Mouse (Mus musculus) lung, postnatal 25 days (tissue): ENCODE results near the gene Cdca7l.
"Not testable (repeated sequence)": the region's sequence is repeated elsewhere in the genome, so short reads cannot be mapped to it uniquely, and the experiment has no call there.

Experiments used
- DNase-seq: peaks from one replicate; pipeline ENCODE4 v3.0.0; 2022; ENCODE audit warnings: low spot score

Gene Cdca7l

DNA sequence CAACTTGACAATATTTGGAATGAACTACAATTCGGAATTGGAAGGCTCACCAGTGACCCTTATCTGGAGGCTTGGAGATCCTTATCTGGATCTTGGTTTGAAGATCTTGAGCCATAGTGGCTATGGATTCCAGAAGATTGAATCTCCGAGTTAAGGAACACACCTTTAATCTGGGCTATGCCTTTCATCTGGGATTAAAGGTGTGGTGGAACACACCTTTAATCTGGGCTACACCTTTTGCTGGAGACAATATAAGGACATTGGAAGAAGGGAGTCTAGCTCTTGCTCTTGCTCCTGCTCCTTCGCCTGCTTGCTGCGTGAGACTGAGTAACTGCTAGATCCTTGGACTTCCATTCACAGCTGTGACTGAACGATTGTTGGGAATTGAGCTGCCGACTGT, at the start of gene Cdca7l:
Gene Cdca7l, plus strand, starts transcription at position 301 of the 400 bp plus-strand sequence.
- not testable (repeated sequence) for DNase-seq

DNA sequence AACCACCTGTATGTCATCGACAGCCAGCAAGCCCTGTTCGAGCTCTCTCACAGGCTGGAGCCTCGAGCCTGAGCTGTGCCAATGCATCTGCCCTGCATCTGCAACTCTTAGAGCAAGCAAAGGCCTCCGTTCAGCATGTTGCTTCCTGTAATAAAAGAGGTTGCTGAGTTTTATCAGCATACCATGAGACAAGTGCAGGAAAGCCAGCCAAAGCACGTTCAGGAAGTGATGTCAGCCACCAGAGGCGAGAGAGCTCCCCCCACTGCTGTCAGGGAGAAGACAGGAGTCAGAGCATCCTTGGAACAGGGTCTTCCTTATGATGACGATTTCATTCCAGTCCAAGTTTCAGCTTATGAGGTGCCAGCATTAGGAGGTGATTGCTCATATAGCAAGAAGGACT, 48.1 kb upstream of the Cdca7l start:
- DNase-seq = peak; percentile 46

DNA sequence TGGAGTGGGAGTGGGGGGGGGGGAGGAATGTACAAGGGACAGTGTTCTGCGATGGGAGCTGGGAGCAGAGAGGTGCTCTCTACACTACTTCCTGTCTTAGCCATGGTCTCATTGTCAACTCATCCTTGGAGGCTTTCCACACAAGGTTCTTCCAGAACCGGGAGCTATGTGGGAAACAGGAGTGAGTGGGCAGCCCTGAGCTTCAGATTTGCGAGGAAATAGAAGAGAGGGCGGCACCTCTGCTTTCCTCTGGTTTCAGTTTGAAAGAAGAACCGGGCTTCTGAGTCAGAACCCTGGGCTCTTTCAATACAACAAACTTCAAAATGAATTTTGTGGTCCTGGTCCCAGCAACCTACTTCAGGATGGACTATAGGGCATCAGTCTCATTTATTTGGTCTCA, 43.7 kb upstream of the Cdca7l start:
- DNase-seq = no peak

DNA sequence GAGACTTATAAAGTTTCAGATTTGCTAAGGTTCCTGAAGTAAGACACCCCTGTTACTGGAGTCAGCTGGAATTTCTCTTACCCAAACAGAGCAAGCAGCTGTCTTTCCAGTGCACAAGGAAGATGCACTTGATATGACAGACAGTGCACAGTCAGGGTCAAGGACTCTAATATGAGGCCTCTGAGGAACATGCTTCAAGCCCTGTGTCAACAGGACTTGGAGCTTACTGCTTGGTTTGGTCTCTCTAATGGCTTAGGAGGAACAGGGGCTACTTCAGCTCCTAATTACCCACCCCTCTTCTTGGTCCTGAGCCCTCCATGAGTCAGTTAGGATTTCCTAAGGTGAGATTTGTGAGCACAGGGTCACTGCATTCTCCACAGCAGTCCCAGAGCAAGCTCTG, 43.2 kb upstream of the Cdca7l start:
- no peak for DNase-seq

DNA sequence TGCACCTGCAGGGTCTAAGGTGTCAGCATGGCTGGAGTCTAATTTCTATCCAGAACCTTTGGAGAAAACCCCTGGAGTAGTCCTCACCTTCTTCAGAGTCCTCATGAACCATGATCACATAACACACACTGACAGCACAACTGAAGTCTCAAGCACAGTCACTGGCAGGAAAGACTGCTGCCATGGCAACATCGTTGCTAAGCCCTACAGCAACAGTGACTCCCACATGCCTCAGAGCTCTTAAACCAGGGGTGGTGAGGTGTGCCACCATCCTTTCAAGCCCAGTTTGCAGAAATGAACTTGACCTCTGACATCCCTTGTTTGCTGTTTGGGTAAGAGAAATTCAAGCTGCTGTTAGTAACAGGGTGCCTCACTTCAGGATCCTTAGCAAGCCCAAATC, 42.4 kb upstream of the Cdca7l start:
- DNase-seq = peak; percentile 55

DNA sequence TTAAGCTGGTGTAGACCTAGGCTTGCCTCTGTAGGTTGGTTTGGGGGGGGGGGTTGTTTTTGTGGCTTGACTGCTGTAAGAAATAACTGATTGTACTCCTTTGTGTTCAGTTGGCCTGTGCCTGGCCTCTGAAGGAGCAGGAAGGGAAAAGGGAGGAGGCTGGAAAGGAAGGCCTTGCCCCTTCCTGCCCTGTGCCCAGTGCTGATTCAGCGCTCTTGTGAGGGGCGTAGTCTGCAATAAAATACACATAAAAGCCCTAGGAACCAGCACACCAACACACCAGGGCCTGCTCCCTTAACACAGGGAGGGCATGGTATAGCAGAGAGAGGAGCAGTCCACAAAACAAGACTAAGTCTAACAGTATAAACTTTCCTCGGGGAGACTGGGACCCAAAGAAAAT, 40.8 kb upstream of the Cdca7l start:
- DNase-seq = peak; percentile 69

DNA sequence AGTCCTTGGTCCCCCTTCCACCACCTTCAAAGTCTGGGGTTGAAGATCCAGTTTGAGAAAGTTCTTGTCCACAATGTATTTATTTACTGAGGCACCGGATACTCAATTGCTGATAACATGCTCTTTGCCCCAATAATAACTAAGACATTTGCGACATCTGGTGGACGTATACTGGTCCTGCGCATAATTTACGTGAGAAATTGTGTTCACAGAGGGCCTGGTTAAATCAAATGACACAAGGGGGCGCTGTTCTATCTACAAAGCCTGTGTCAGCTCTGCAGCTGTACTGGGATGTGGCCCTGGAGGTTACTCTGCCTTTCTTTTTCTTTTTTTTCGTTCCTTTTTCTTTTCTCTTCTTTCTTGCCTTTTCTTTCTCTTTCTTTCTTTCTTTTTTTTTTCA, 39.2 kb upstream of the Cdca7l start:
- DNase-seq = peak; percentile 87

DNA sequence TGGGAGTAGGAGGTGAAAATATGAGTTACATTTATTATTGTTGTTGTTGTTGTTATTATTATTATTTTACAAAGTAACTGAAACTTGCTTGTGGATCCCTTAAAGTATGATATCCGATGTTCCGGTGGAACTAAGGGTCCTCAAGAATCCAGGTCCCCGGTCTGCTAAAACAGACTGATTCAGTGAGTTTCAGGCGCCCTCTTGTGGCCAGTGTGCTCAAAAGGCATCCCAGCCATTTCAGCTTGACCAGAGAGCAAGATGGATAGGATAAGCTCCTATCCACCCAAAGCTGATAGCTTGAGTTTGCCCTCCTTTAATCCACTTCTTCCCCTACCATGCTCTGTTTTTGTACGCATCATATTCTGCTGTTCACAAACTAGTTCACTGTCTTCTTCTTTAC, 35.0 kb upstream of the Cdca7l start:
- DNase-seq = peak; percentile 62

DNA sequence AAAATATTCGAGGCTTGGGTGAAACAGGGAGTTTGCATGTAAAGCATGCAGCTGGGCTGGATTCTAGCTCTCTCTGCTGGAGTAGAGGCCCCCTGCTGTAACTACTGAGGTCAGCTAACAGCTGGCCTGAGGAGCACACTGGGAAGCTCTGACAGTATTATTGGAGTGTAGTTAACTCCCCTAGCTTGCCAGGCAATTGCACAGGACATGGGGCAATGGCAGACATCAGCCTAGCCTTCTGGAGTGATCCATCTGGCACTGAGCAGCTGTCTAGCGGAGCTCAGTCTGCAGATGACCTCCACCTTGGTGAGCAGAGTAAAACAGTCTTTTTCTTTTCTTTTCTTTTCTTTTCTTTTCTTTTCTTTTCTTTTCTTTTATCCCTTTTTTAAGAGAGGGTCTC, 33.9 kb upstream of the Cdca7l start:
- DNase-seq = no peak

DNA sequence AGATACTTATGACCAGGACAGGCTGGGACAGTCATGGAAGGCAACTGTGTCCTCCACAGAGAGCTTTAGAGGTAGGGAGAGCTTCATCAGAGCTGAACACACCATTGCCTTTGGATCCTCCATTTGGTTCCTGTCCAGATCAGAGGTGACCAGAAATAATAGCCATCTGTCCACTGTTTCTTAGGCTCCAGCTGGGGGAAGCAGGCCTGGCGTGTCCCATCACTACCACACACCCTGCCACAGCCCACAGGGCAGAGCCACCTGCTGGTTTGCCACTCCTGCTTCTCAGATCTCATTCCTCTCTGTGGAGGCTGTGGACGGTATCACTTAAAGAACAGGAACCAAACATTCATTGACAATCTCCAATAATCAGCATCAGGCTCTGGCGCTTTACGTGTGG, 32.9 kb upstream of the Cdca7l start:
- no peak for DNase-seq

DNA sequence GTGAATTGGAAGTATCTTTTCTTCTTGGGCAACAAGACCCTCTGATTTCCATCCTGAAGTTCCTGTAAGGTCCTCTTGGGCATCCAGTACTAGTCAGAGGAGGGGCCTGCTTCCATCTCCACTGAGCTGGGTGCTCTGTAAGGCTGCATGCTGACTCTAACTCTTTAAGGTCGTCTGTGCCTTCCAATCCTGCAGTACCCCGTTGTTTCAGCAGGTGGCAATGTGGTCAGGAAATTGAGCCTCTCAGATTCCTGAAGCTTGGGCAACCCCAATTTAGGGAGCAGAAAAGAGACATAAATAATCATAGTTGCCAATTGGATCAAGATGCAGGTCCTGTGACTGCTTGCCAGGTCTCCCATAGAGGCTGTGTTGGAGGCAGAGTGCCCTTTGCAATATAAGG, 31.5 kb upstream of the Cdca7l start:
- DNase-seq = peak; percentile 53

DNA sequence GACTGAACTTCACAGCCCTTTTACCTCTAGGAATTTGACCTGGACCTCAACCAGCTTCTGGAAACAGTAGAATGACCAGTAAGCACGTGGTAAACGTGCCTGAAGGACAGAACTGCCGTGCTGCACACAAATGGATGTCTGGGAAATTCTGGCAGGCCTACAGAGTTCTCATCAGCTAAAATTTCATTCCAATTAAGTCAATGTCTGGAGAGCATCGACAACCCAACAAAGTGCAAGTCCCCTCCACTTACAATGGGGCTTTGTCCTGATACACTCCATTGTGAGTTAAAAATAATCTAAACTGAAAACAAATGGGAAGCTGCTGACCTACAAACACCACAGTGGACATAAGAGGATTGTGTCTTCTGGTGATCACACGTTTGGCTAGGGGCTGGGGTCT, 27.2 kb upstream of the Cdca7l start:
- DNase-seq = no peak

DNA sequence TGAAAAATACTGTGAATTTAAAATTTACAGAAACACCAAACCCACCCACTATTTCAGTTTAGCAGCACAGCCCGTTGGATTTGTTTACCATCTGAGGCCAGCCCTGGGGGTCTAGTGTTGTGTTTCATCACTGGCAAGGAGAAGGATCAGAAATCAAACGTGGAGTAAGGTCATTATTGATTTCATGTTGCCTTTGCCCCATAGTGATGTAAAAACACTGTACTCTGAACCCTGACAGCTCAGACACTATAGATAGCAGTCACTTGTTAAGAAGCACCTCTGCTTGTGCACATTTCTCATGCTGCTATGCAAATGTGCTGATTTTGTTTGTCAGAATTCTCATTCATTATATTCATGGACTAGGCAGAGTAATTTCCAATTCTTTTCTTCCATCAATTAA, 22.7 kb upstream of the Cdca7l start:
- DNase-seq = no peak

DNA sequence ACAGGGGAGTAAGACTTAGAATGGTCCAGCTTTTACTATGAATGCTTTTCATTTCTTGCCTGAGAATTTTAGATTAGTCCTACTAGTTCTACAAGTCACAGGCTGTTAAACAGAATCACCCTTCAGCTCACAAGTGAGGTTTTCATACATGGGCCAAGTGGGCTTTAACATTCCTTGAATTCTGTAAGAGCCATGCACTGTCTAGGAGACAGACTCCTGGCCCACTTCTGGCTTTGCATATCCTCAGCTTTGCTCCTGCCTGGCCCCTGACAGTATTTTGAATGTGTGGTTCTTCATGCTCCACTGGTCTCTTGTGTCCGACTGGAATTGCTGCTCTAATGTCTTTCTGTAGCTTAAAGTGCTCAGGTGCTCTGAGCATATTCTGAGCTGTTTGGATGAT, 20.7 kb upstream of the Cdca7l start:
- no peak for DNase-seq

DNA sequence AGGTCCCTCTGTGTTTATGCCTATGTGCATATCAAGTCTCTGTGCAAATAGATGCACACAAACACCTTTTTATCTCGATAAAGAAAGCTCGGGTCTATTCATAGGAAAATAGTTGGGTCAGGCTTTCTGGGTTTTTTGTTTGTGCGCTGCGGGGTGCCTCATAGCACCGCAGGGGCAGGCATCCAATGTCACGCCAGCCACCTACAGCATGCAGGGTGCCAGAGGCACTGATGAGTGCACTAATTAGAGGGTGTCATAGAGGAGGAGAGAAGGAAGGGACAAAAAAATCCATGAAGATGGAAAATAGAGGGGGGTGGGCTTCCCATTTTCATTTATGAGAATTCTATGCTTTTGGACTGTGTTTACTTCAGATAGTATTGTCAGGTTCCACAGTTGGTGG, 17.5 kb upstream of the Cdca7l start:
- no peak for DNase-seq

DNA sequence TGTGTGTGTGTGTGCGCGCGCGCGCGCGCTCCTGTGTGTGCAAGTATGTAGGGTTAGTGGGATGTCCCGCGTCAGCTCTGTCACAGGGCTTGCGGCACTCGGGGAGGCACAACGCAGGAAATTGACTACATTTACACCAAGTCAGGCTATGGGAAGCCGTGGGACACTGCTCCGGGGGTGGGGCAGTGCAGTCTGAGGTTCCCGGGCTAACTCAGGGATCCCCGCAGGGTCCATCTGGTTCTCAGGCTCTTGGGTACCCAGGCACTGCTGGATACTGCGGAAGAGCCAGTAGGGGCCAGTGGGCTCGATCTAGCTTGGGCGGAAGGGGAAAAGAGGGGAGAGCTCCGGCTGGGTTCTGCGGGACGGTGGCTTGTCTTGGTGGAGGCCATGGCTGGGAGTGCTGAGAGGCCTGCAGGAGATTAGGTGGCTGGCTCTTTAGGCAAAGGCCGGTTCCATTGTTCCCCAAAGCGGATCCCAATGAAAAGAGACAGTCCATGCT, 15.5 kb upstream of the Cdca7l start:
- DNase-seq = no peak

DNA sequence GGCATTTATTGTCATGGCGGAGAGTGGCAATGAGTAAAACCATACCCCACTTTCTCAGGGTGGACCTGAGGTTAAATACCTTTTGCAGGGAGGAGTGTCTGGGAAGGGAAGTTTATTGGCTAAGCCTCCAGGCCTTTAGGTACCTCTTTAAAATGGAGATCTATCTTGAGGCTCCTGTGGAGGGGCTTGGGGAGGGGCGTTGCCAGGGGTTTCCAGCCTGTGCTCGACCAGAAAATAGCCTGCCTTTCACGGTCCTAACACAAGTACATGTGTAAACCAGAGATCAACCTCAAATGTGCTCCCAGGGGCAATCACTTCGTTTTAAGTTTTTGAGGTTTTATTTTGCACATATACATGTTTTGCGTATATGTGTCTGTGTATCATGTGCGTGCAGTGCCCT, 15.1 kb upstream of the Cdca7l start:
- no peak for DNase-seq

DNA sequence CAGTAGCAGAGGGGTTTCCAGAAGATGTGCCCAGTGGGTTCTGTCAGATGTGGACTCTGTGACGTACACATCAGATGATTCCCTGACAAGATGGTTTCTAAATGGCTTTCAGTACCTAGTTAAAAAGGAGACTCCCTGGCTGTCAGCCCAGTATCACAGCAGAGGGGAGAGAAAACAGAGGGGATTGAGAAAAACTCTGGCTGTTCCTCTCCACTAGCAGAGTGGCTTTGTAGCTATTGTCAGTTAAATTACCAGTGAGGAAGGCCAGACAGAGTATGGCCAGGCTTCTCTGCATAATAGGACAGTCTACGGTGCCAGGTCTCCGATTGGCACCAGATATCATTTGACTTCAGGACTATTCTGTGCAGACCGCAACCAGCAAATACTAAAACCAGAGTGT, 8.8 kb upstream of the Cdca7l start:
- DNase-seq = no peak

DNA sequence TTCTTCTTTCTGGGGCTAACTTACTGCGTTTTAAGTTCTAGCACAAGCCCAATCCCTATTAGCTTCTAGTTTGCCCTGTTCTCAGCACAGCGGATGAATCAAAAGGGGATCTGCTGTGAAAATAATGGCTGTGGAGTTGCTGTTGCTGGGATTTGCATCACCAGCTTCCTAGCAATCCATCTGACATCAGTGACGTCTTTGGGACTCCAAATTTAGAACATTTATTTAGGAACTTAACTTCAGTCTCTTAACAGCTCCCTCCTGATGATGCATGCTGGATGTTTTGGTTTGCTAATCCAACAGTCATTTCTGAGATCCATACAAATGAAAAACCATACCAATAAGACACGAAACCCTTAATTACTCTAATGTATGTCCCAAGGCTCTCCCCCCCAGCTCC, 1.5 kb downstream of the Cdca7l start:
- DNase-seq = no peak

DNA sequence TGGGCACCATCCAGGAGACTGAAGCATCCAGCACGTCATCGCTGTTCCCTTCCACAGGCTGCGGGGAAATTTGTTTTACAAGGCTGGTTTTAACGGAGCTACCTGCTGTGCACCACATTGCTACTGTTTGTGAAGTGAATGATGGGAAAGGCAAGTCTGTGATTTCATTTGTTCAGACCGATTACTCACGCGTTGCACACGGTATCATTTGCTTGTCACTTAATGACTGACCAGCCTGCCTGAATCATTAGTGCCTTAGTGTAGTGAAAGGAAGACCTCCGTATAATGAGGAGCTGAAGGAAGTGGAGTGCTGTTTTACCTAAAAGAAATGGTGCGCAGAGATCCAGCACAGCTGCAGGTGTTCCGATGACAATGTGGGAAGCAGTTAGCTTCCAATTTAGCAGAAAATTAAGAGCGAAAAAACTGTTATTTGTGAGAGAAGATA, 1.9 kb downstream of the Cdca7l start:
- no peak for DNase-seq

DNA sequence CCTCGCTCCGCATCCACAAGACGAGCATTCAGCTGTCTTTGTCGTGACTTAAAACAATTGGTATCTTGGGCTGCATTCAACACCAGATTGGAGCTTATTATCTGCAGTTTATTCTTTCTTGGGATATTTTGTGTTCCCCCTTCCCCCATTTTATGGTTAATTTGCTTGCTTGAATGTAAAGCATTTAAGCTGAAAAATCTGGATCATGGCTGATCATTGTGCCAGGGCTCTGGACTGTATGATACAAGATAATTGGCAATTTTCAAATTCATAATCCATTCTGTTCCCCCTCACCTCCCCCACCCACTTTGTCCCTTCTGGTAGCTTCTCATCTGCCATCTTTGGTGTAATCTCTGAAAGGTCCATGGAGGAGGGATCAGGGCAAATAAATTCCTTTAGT, 2.4 kb downstream of the Cdca7l start:
- DNase-seq = no peak

DNA sequence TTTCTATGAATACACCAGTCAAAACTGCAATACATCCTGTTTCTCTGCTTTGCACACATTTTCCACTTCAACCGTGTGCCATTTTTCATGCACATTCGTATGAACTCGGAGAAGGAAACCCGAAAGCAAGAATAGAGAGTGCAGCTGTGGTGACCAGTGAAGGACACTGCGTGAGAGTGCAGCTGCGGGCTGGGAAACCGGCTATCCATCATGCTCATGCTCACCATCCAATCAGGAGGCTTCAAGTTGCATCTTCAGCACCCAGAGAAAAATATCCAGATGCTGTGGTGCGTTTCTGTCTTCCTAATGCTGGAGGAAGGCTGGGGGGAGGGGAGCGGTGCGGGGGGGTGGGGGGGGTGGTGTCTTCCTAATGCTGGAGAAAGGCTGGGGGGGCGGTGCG, 3.5 kb downstream of the Cdca7l start:
- DNase-seq = no peak

DNA sequence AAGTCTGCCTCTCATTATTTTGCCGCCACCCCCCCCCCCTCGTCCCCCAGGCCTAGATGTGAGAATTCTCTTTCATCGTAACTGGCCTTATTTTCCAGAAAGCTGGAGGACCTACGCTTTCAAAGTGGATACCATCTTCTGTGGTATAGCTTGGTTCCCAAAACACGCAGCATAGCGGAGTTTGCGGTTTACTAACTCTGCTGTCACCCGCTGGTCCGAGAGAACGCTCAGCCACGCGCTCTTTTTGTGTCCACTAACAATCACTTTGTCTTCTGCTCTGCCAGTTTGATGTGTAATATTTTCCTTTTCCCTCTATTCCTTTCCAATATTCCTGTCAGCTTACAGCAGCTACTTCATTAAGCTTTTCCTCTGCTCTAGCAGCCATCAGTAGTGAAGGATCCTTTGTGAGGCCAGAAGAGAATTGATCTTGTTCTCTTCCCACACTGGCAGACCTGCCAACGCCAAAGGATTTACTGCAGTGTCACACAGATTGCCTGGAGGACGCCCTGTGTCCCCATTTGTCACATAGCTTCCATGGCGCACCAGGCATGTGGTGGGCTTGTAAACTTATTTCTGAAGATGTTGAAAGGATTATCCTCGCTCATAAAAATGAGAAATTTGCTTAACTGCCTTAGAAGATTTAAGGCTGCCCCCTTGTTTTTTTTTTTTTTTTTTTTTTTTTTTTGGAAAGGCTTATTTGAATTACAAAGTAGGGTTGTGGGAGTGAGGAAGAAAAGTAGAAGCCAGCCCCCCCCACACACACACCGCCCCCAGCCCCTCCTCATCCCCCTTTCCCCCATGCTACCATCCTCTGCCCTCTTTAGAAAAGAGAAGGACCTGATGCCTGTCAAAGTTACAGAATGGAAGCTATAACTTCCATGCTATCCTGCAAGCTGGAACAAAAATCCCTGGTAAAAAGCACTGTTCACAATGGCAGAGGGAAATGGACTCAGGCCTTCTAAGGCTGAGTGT, 4.6 kb downstream of the Cdca7l start:
- no peak for DNase-seq
